Mouse (Mus musculus): ENCODE measurements around the gene Appl1. TPM values are rescaled to one million over a fixed set of nuclear protein-coding genes. Genes with fewer than 3 reads are reported as not detected.
"Not testable (repeated sequence)": the region's sequence is repeated elsewhere in the genome, so short reads cannot be mapped to it uniquely, and the experiment has no call there.

Appl1 gene
- polyA plus RNA-seq, 1 experiment from 2014 or later = 56.1 TPM

DNA sequence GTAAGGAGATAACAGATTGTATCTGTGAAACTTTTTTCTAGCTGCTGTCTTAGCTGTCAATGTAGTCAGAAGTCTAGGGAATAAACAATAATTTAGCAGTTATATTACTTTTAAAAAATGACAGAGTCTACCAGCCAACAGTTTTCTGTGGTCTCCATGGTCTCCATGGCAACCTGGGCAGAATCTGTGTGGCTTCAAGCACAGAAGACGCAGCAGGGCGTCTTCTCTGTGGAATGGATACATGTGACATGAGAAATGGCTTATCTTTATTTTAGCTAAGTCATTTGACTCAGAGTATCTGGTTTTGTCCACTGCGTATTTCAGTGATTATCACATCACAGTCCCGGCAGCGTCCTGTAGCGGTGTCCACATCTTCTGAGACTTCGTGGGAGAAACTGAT lies 5.2 kb upstream of the Appl1 start:
- Histone ChIP-seq H3K4me2 (ENCODE audit: low read length) (peak overlapping the region; percentile 11; the same call in 1 of the 2 replicates), H3K36me3 (ENCODE audit: control insufficient read depth, insufficient read depth, low read length) (no peaks in the 10 kb centered on the region), H3K9ac (ENCODE audit: low read depth, low read length) (no peak overlapping the region), H3K27me3 (ENCODE audit: control insufficient read depth, insufficient read depth, low read depth, low read length) (no peaks in the 10 kb centered on the region), H3K4me1 (ENCODE audit: control insufficient read depth, insufficient read depth, low read length) (peaks cover 10% of the 10 kb centered on the region), H3K9me3 (replicated peaks; ENCODE audit: control insufficient read depth, low read length, poor library complexity, severe bottlenecking) (peaks cover 3% of the 10 kb centered on the region; the same call in 1 of the 2 replicates), H3K4me3 (ENCODE audit: low read depth, low read length) (no peak overlapping the region), H3K27ac (ENCODE audit: low read length) (no peak overlapping the region)
- no peak; the same call in 1 of the 2 replicates for ATAC-seq
- whole genome bisulfite sequencing = 33% methylated on average over 7 of the region's 7 CpGs

DNA sequence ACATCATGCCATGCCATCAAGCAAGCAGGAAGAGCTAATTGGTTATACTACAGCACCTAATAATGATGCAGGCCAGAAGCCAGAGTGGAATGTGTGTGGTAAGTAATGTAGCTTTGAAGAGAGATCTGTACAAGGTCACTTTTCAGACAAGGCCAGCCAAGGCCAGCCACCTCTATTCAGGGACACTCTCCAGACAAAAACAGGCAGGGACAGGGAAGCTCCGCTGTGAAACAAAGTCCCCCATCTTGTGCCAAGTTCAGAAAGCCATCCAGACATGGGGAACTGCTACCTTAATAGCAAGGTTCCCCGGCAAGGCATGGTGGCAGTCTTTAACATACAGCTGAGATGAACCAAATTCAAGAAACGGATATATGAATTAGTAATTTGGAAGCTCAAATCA lies 4.5 kb upstream of the Appl1 start:
- no peak overlapping the region for H3K4me3 ChIP-seq (ENCODE audit: low read depth, low read length)
- H3K9ac ChIP-seq (ENCODE audit: low read depth, low read length) = no peak overlapping the region
- no peak overlapping the region for H3K27ac ChIP-seq (ENCODE audit: low read length)
- H3K4me1 ChIP-seq (ENCODE audit: control insufficient read depth, insufficient read depth, low read length) = peaks cover 15% of the 10 kb centered on the region
- H3K9me3 ChIP-seq (replicated peaks; ENCODE audit: control insufficient read depth, low read length, poor library complexity, severe bottlenecking) = no peaks in the 10 kb centered on the region
- no peaks in the 10 kb centered on the region for H3K36me3 ChIP-seq (ENCODE audit: control insufficient read depth, insufficient read depth, low read length)
- WGBS = 68% methylated on average over 3 of the region's 3 CpGs
- H3K27me3 ChIP-seq (ENCODE audit: control insufficient read depth, insufficient read depth, low read depth, low read length) = no peaks in the 10 kb centered on the region
- no peak for ATAC-seq
- no peak overlapping the region for H3K4me2 ChIP-seq (ENCODE audit: low read length)

DNA sequence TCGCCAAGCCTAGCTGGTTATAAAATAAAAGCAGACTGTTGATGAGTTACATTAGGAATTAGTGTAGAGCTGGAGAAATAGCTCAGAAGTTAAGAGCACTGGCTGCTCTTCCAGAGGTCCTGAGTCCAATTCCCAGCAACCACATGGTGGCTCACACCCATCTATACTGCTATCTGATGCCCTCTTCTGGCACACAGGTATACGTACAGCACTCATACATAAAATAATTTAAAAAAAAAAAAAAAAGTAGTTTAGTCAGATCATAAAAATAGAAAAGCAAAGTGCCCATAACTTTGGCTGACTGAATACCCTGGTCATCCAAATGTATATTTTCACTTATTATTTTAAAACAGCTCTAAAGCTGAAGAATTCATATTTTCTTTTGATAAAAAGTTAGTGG lies 2.1 kb upstream of the Appl1 start:
- Histone ChIP-seq H3K9ac (ENCODE audit: low read depth, low read length) (no peak overlapping the region), H3K27me3 (ENCODE audit: control insufficient read depth, insufficient read depth, low read depth, low read length) (no peaks in the 10 kb centered on the region), H3K4me2 (ENCODE audit: low read length) (no peak overlapping the region), H3K4me1 (ENCODE audit: control insufficient read depth, insufficient read depth, low read length) (peaks cover 25% of the 10 kb centered on the region), H3K27ac (ENCODE audit: low read length) (no peak overlapping the region), H3K9me3 (replicated peaks; ENCODE audit: control insufficient read depth, low read length, poor library complexity, severe bottlenecking) (no peaks in the 10 kb centered on the region), H3K36me3 (ENCODE audit: control insufficient read depth, insufficient read depth, low read length) (no peaks in the 10 kb centered on the region), H3K4me3 (ENCODE audit: low read depth, low read length) (no peak overlapping the region)
- ATAC-seq = no peak
- WGBS = 80% methylated on average over 2 of the region's 2 CpGs

DNA sequence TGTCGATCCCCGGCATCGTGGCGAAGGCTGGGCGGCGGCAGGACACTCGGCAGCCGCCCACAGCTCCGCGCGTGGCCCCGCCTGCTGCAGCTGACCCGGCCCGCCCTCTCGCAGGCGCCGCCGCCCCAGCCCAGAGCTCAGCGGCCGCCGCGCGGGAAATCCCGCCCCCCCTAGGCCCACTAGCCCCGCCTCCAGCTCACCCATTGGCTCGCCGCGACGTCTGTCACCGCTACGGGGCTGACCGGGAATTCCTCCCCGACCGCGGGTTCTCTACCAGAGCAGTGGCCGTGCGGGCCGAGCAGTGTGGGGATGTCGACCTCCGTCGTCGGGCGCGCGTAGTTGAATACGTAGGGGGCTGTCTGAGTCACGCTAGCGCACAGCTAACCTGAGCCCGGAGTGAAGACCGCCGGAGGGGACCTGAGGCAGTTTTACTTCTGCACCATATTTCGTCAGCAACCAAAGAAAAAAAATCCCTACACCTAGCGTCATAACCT lies 546 bp downstream of the Appl1 start:
- ATAC-seq = peak; percentile 99
- H3K4me2 ChIP-seq (ENCODE audit: low read length) = peak overlapping the region; percentile 60
- no peaks in the 10 kb centered on the region for H3K36me3 ChIP-seq (ENCODE audit: control insufficient read depth, insufficient read depth, low read length)
- no peaks in the 10 kb centered on the region for H3K9me3 ChIP-seq (replicated peaks; ENCODE audit: control insufficient read depth, low read length, poor library complexity, severe bottlenecking)
- no peaks in the 10 kb centered on the region for H3K27me3 ChIP-seq (ENCODE audit: control insufficient read depth, insufficient read depth, low read depth, low read length)
- H3K9ac ChIP-seq (ENCODE audit: low read depth, low read length) = peak overlapping the region; percentile 96
- peak overlapping the region; percentile 96 for H3K4me3 ChIP-seq (ENCODE audit: low read depth, low read length)
- peaks cover 19% of the 10 kb centered on the region for H3K4me1 ChIP-seq (ENCODE audit: control insufficient read depth, insufficient read depth, low read length)
- peak overlapping the region; percentile 96 for H3K27ac ChIP-seq (ENCODE audit: low read length)
- WGBS = under 1% methylated on average over 45 of the region's 53 CpGs

GRCm38 (mm10) chr14:26969856-26970407 lies 1.1 kb downstream of the Appl1 start:
- Histone ChIP-seq H3K27me3 (ENCODE audit: control insufficient read depth, insufficient read depth, low read depth, low read length) (no peaks in the 10 kb centered on the region), H3K4me3 (ENCODE audit: low read depth, low read length) (peak overlapping the region; percentile 96), H3K36me3 (ENCODE audit: control insufficient read depth, insufficient read depth, low read length) (no peaks in the 10 kb centered on the region), H3K4me2 (ENCODE audit: low read length) (peak overlapping the region; percentile 51), H3K9ac (ENCODE audit: low read depth, low read length) (peak overlapping the region; percentile 96), H3K4me1 (ENCODE audit: control insufficient read depth, insufficient read depth, low read length) (peaks cover 19% of the 10 kb centered on the region), H3K9me3 (replicated peaks; ENCODE audit: control insufficient read depth, low read length, poor library complexity, severe bottlenecking) (no peaks in the 10 kb centered on the region), H3K27ac (ENCODE audit: low read length) (peak overlapping the region; percentile 96)
- peak; percentile 91 for ATAC-seq
- WGBS = under 1% methylated on average over 54 of the region's 62 CpGs

DNA sequence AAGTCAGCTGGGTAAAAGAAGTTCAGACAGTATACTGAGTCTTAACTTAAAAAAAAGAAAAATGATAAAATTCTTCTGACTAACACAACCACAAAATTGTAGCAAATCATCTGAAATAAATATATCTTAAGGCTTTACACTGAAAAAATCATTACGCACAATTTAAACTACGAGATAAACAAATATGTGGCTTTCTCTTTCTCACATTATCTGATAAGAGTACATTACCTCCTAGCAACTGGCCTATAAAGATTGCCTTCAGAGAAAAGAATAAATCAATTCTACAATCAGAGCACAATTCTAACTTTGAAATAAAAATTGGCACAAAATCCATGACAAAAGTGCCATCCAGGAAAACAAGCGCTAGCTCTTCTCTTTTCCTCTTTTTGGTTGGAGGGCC lies 1.9 kb downstream of the Appl1 start:
- 80% methylated on average over 3 of the region's 3 CpGs for WGBS
- peak overlapping the region; percentile 51 for H3K4me2 ChIP-seq (ENCODE audit: low read length)
- H3K27me3 ChIP-seq (ENCODE audit: control insufficient read depth, insufficient read depth, low read depth, low read length) = no peaks in the 10 kb centered on the region
- no peak for ATAC-seq
- H3K9ac ChIP-seq (ENCODE audit: low read depth, low read length) = peak overlapping the region; percentile 96; the same call in 1 of the 2 replicates
- H3K27ac ChIP-seq (ENCODE audit: low read length) = no peak overlapping the region
- peak overlapping the region; percentile 96 for H3K4me3 ChIP-seq (ENCODE audit: low read depth, low read length)
- no peaks in the 10 kb centered on the region for H3K9me3 ChIP-seq (replicated peaks; ENCODE audit: control insufficient read depth, low read length, poor library complexity, severe bottlenecking)
- no peaks in the 10 kb centered on the region for H3K36me3 ChIP-seq (ENCODE audit: control insufficient read depth, insufficient read depth, low read length)
- H3K4me1 ChIP-seq (ENCODE audit: control insufficient read depth, insufficient read depth, low read length) = peaks cover 19% of the 10 kb centered on the region

DNA sequence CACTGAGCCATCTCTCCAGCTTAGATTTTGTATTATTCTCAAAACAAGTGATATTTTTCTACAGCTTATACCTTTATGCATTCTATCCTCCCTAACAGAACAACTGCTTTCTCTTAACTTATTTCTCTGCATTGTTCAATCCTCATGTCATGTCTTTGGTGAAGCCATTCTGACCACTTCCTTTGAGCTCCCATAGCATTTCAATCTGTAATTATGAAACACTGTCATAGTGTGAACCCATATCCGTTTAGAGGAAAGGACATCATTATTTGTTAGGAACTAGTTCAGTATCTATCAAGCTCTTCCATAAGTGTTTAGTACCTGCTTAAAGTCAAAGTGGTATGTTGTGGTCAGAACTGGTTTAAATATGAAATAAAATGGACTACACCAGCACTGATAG lies 10.5 kb downstream of the Appl1 start:
- no peak for ATAC-seq
- Histone ChIP-seq H3K4me1 (ENCODE audit: control insufficient read depth, insufficient read depth, low read length) (no peaks in the 10 kb centered on the region), H3K36me3 (ENCODE audit: control insufficient read depth, insufficient read depth, low read length) (no peaks in the 10 kb centered on the region; the same call in 1 of the 2 replicates), H3K4me3 (ENCODE audit: low read depth, low read length) (no peak overlapping the region), H3K27ac (ENCODE audit: low read length) (no peak overlapping the region), H3K9me3 (replicated peaks; ENCODE audit: control insufficient read depth, low read length, poor library complexity, severe bottlenecking) (no peaks in the 10 kb centered on the region), H3K27me3 (ENCODE audit: control insufficient read depth, insufficient read depth, low read depth, low read length) (no peaks in the 10 kb centered on the region), H3K9ac (ENCODE audit: low read depth, low read length) (no peak overlapping the region), H3K4me2 (ENCODE audit: low read length) (no peak overlapping the region)
- WGBS = 85% methylated on average over 1 of the region's 1 CpGs

GRCm38 (mm10) chr14:26956139-26956538 lies 14.9 kb downstream of the Appl1 start:
- H3K9ac ChIP-seq (ENCODE audit: low read depth, low read length); ATAC-seq; H3K9me3 ChIP-seq (replicated peaks; ENCODE audit: control insufficient read depth, low read length, poor library complexity, severe bottlenecking); H3K27ac ChIP-seq (ENCODE audit: low read length); H3K4me3 ChIP-seq (ENCODE audit: low read depth, low read length); H3K4me1 ChIP-seq (ENCODE audit: control insufficient read depth, insufficient read depth, low read length); H3K4me2 ChIP-seq (ENCODE audit: low read length); H3K27me3 ChIP-seq (ENCODE audit: control insufficient read depth, insufficient read depth, low read depth, low read length); H3K36me3 ChIP-seq (ENCODE audit: control insufficient read depth, insufficient read depth, low read length): not testable (repeated sequence)
- 72% methylated on average over 2 of the region's 2 CpGs for WGBS

GRCm38 (mm10) chr14:26935558-26935957 lies 35.5 kb downstream of the Appl1 start:
- ATAC-seq = no peak
- H3K9ac ChIP-seq (ENCODE audit: low read depth, low read length) = no peak overlapping the region
- 94% methylated on average over 4 of the region's 4 CpGs for WGBS

More at GRCm38 (mm10) chr14:26935558-26935957, 35.5 kb downstream of the Appl1 start:
- Histone ChIP-seq H3K9me3 (replicated peaks; ENCODE audit: control insufficient read depth, low read length, poor library complexity, severe bottlenecking) (no peaks in the 10 kb centered on the region), H3K27me3 (ENCODE audit: control insufficient read depth, insufficient read depth, low read depth, low read length) (no peaks in the 10 kb centered on the region), H3K4me1 (ENCODE audit: control insufficient read depth, insufficient read depth, low read length) (no peaks in the 10 kb centered on the region), H3K4me2 (ENCODE audit: low read length) (no peak overlapping the region), H3K36me3 (ENCODE audit: control insufficient read depth, insufficient read depth, low read length) (peaks cover 9% of the 10 kb centered on the region; the same call in 1 of the 2 replicates), H3K27ac (ENCODE audit: low read length) (no peak overlapping the region), H3K4me3 (ENCODE audit: low read depth, low read length) (no peak overlapping the region)

Measured in midbrain, embryonic 16.5 days (tissue).